Mouse (Mus musculus) liver, embryonic 14.5 days (tissue): ENCODE data around the gene March2.

Source experiments
- CTCF ChIP-seq: IDR thresholded peaks from 2 replicates; pipeline ENCODE4 v1.5.1; 2016; ENCODE audit warnings: antibody characterized with exemption, low read depth, control low read depth
- EP300 ChIP-seq: IDR thresholded peaks from 2 replicates; pipeline ENCODE4 v1.6.1; 2016; ENCODE audit warnings: antibody characterized with exemption, low read depth

GRCm38 (mm10) chr17:33718944-33719725 is 665 bp upstream of the March2 start:
- TF ChIP-seq CTCF = no peak
- no peak for TF ChIP-seq EP300
